Mouse (Mus musculus): ENCODE measurements around the gene Elob. TPM values are rescaled to one million over a fixed set of nuclear protein-coding genes. Genes with fewer than 3 reads are reported as not detected.

The Elob gene
- polyA plus RNA-seq, 1 experiment from 2014 or later = 1,112 TPM

DNA sequence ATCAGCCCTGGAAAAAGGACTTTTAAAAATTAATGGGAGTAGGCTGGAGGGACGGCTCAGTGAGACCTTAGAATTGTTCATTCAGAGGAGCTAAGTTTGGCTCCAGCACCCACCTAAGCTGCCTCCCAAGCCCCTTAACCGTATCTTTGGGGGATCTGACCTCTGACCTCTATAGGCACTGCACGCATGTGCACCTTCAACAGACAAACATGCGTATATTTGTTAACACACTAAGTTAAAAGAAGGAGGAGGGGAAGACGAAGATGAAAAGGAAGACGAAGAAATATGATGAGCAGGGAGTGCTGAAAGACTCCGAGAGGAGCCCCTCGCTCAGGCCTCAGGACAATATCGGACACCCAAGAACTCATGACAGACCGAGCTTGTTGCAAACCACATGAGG lies 27.3 kb downstream of the Elob start:
- Histone ChIP-seq H3K36me3 (ENCODE audit: control insufficient read depth, insufficient read depth, low read length) (no peaks in the 10 kb centered on the region), H3K27ac (replicated peaks; ENCODE audit: low read depth, low read length) (no peak overlapping the region), H3K9ac (ENCODE audit: low read depth, low read length) (no peak overlapping the region), H3K27me3 (replicated peaks; ENCODE audit: control insufficient read depth, insufficient read depth, low read length) (no peaks in the 10 kb centered on the region), H3K9me3 (ENCODE audit: control insufficient read depth, low read length) (0 out of 2 replicates have a peak, but pooled peaks cover 4% of the 10 kb centered on the region), H3K4me2 (ENCODE audit: low read depth, low read length) (no peak overlapping the region), H3K4me3 (ENCODE audit: low read depth, low read length) (no peak overlapping the region), H3K4me1 (ENCODE audit: control insufficient read depth, insufficient read depth, low read length) (peaks cover 17% of the 10 kb centered on the region)
- WGBS = 86% methylated on average over 10 of the region's 10 CpGs
- ATAC-seq (ENCODE audit: low read depth) (no peak), DNase-seq (ENCODE audit: low spot score) (no peak)

DNA sequence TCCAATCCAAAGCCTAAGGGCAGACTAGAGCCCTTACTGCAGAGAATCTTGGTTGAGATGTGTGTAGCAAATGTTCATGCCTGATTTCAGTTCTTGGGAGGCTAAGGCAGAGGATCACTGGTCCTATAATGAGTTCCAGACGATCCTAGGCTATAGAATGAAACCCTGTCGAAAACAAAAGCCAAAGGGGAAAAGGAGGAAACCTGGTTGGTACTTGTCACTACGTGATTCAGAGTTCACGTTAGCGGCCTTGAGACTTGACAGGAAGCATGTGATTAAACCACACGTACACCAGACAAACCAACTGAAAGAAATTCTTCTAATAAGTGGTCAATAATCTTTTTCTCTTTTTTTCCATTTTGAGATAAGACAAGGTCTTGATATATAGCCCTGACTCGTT lies 31.6 kb downstream of the Elob start:
- Histone ChIP-seq H3K27ac (replicated peaks; ENCODE audit: low read depth, low read length) (no peak overlapping the region), H3K27me3 (replicated peaks; ENCODE audit: control insufficient read depth, insufficient read depth, low read length) (no peaks in the 10 kb centered on the region), H3K4me1 (ENCODE audit: control insufficient read depth, insufficient read depth, low read length) (no peaks in the 10 kb centered on the region), H3K36me3 (ENCODE audit: control insufficient read depth, insufficient read depth, low read length) (no peaks in the 10 kb centered on the region), H3K9ac (ENCODE audit: low read depth, low read length) (no peak overlapping the region), H3K4me2 (ENCODE audit: low read depth, low read length) (no peak overlapping the region), H3K9me3 (ENCODE audit: control insufficient read depth, low read length) (0 out of 2 replicates have a peak, but pooled peaks cover 4% of the 10 kb centered on the region), H3K4me3 (ENCODE audit: low read depth, low read length) (no peak overlapping the region)
- DNase-seq (ENCODE audit: low spot score) (no peak), ATAC-seq (ENCODE audit: low read depth) (no peak)
- 38% methylated on average over 7 of the region's 7 CpGs for WGBS

DNA sequence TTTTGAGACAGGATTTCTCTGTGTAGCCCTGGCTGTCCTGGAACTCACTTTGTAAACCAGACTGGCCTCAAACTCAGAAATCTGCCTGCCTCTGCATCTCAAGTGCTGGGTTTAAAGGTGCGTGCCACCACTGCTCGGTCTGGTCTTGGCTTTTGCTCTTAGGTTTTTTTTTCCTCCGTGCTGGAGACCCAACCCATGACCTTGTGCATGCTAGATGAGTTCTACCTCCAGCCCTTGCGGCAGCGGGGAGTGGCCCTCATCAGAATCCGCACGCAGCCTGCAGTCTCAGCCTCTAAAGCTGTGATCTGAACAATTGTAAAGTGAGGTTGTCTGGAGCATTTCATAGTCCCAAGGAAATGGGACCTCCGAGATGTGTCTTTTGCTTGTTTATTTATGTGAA lies 33.6 kb downstream of the Elob start:
- DNase-seq (ENCODE audit: low spot score) = no peak
- H3K27me3 ChIP-seq (replicated peaks; ENCODE audit: control insufficient read depth, insufficient read depth, low read length) = no peaks in the 10 kb centered on the region
- no peak overlapping the region for H3K4me3 ChIP-seq (ENCODE audit: low read depth, low read length)
- 0 out of 2 replicates have a peak, but pooled peaks cover 3% of the 10 kb centered on the region for H3K9me3 ChIP-seq (ENCODE audit: control insufficient read depth, low read length)
- no peak for ATAC-seq (ENCODE audit: low read depth)
- H3K27ac ChIP-seq (replicated peaks; ENCODE audit: low read depth, low read length) = no peak overlapping the region
- H3K4me1 ChIP-seq (ENCODE audit: control insufficient read depth, insufficient read depth, low read length) = 0 out of 2 replicates have a peak, but pooled peaks cover 5% of the 10 kb centered on the region
- H3K36me3 ChIP-seq (ENCODE audit: control insufficient read depth, insufficient read depth, low read length) = no peaks in the 10 kb centered on the region
- WGBS = 97% methylated on average over 8 of the region's 8 CpGs
- H3K4me2 ChIP-seq (ENCODE audit: low read depth, low read length) = no peak overlapping the region
- no peak overlapping the region for H3K9ac ChIP-seq (ENCODE audit: low read depth, low read length)

DNA sequence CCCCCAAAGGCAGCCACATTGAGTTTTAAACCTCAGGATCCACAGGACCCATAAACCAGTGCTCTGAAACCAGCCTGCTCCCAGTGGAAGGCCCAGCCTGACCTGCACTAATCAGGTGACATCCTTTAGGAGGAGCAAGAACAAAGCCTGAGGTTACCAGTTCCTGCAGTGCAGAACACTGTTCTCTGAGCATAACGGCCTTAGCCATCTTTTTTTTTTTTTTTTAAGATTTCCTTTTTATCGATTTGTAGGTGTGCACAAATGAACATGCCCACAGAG lies 37.9 kb downstream of the Elob start:
- peak overlapping the region; percentile 91; the same call in 1 of the 2 replicates for H3K27ac ChIP-seq (replicated peaks; ENCODE audit: low read depth, low read length)
- peaks cover 16% of the 10 kb centered on the region for H3K4me1 ChIP-seq (ENCODE audit: control insufficient read depth, insufficient read depth, low read length)
- no peak for DNase-seq (ENCODE audit: low spot score)
- H3K9me3 ChIP-seq (ENCODE audit: control insufficient read depth, low read length) = no peaks in the 10 kb centered on the region
- 54% methylated on average over 2 of the region's 2 CpGs for WGBS
- H3K4me2 ChIP-seq (ENCODE audit: low read depth, low read length) = peak overlapping the region; percentile 83
- ATAC-seq (ENCODE audit: low read depth) = no peak
- peak overlapping the region; percentile 88; the same call in 1 of the 2 replicates for H3K9ac ChIP-seq (ENCODE audit: low read depth, low read length)
- H3K36me3 ChIP-seq (ENCODE audit: control insufficient read depth, insufficient read depth, low read length) = no peaks in the 10 kb centered on the region
- no peaks in the 10 kb centered on the region for H3K27me3 ChIP-seq (replicated peaks; ENCODE audit: control insufficient read depth, insufficient read depth, low read length)
- H3K4me3 ChIP-seq (ENCODE audit: low read depth, low read length) = peak overlapping the region; percentile 57

DNA sequence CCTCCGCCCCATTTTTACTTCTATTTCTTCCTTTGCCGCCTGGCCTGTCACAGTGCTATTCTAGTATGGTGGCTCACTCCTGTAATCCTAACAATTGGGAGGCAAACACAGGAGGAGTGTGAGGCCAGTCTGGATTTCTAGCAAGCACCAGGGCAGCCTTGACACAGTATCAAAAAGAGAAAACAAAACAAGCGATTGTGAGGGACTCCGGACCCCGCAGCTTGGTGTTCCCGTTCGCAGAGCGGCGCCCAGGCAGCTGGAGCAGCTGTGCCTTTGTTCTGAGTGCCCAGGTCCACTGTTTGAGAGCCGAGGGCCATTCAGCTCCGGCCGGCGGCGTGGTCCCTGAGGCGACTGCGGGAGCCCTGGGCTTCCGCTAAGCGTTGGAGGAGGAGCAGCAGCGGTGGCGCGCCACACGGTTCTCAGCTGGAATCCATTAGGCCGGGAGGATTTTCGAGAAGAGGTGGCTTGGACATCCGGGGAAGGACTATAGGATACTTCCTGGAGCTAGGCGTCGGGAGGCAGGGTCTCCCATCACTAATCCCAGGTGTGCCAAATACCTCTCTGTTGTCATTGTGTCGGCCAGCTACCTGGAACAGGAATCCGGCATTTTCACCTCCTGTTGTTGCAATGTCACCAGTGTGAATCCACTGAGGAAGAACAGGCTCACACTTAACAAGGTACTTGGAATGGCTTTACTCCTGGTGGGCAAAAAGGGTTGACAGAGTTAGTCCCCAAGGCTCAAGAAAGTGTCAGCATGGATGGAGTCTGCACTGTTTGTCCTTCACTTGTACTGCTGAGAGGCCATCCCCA lies 38.5 kb downstream of the Elob start, which contains the start of gene Srrm2:
Srrm2 (plus strand) TSS at position 264 of the 810 bp plus-strand sequence.
- Histone ChIP-seq H3K36me3 (ENCODE audit: control insufficient read depth, insufficient read depth, low read length) (no peaks in the 10 kb centered on the region), H3K9me3 (ENCODE audit: control insufficient read depth, low read length) (no peaks in the 10 kb centered on the region), H3K27me3 (replicated peaks; ENCODE audit: control insufficient read depth, insufficient read depth, low read length) (no peaks in the 10 kb centered on the region), H3K4me2 (ENCODE audit: low read depth, low read length) (peak within 1 kb of the TSS; percentile 83), H3K4me1 (ENCODE audit: control insufficient read depth, insufficient read depth, low read length) (peaks cover 18% of the 10 kb centered on the region), H3K27ac (replicated peaks; ENCODE audit: low read depth, low read length) (peak within 1 kb of the TSS; percentile 91), H3K4me3 (ENCODE audit: low read depth, low read length) (peak within 1 kb of the TSS; percentile 57), H3K9ac (ENCODE audit: low read depth, low read length) (peak within 1 kb of the TSS; percentile 88)
- DNase-seq (ENCODE audit: low spot score) (peak; percentile 72), ATAC-seq (ENCODE audit: low read depth) (peak; percentile 60)
- 2% methylated on average over 21 of the region's 29 CpGs for WGBS

DNA sequence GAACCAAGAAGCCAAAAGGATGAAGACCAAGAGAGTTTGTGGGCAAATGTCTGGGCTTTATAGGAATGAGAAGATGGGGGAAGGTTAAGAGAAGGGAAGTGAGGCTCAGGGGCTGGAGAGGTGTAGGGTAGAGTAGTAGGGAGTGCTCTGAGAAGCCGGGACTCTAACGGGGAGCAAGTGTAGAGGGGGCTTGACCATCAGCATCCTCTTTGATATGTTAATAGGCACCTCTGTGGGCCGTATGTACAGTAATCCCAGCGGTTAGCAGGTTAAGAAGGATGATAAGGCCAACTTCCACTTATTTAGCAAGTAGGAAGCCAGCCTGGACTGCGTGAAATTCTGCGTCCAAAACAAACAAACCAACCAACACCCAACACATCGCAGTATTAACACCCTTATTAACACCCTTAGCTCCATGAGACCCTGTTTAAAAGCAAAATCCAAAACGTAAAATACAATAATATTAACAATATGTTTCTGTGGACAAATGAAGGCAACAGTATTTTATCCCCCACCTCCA lies 39.1 kb downstream of the Elob start:
- Histone ChIP-seq H3K36me3 (ENCODE audit: control insufficient read depth, insufficient read depth, low read length) (no peaks in the 10 kb centered on the region), H3K4me3 (ENCODE audit: low read depth, low read length) (peak overlapping the region; percentile 57), H3K9me3 (ENCODE audit: control insufficient read depth, low read length) (no peaks in the 10 kb centered on the region), H3K9ac (ENCODE audit: low read depth, low read length) (peak overlapping the region; percentile 88), H3K27ac (replicated peaks; ENCODE audit: low read depth, low read length) (peak overlapping the region; percentile 91), H3K27me3 (replicated peaks; ENCODE audit: control insufficient read depth, insufficient read depth, low read length) (no peaks in the 10 kb centered on the region), H3K4me2 (ENCODE audit: low read depth, low read length) (peak overlapping the region; percentile 83), H3K4me1 (ENCODE audit: control insufficient read depth, insufficient read depth, low read length) (peaks cover 19% of the 10 kb centered on the region)
- DNase-seq (ENCODE audit: low spot score) (no peak), ATAC-seq (ENCODE audit: low read depth) (no peak)
- WGBS = 22% methylated on average over 8 of the region's 8 CpGs

DNA sequence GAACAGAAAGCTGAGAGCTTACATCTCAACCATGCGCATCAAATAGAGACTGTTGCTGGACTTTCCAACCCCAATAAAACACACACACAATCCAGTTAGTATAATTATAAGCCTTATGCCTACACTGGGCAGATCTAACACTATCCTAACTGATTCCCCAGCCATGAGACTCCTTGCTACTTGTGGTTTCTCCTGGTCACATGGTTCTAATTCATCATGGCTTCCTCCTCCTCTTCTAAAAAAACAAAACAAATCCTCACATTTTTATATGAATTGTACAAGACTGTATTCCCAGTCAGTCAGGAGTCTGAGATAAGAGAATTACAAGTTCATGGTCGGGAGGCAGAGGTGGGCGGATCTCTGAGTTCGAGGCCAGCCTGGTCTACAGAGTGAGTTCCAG lies 40.0 kb downstream of the Elob start:
- no peaks in the 10 kb centered on the region for H3K27me3 ChIP-seq (replicated peaks; ENCODE audit: control insufficient read depth, insufficient read depth, low read length)
- H3K27ac ChIP-seq (replicated peaks; ENCODE audit: low read depth, low read length) = no peak overlapping the region
- H3K4me1 ChIP-seq (ENCODE audit: control insufficient read depth, insufficient read depth, low read length) = peaks cover 19% of the 10 kb centered on the region
- ATAC-seq (ENCODE audit: low read depth) (no peak), DNase-seq (ENCODE audit: low spot score) (no peak)
- no peak overlapping the region for H3K4me3 ChIP-seq (ENCODE audit: low read depth, low read length)
- H3K36me3 ChIP-seq (ENCODE audit: control insufficient read depth, insufficient read depth, low read length) = no peaks in the 10 kb centered on the region
- no peak overlapping the region for H3K4me2 ChIP-seq (ENCODE audit: low read depth, low read length)
- H3K9ac ChIP-seq (ENCODE audit: low read depth, low read length) = no peak overlapping the region
- 89% methylated on average over 4 of the region's 4 CpGs for WGBS
- no peaks in the 10 kb centered on the region for H3K9me3 ChIP-seq (ENCODE audit: control insufficient read depth, low read length)

DNA sequence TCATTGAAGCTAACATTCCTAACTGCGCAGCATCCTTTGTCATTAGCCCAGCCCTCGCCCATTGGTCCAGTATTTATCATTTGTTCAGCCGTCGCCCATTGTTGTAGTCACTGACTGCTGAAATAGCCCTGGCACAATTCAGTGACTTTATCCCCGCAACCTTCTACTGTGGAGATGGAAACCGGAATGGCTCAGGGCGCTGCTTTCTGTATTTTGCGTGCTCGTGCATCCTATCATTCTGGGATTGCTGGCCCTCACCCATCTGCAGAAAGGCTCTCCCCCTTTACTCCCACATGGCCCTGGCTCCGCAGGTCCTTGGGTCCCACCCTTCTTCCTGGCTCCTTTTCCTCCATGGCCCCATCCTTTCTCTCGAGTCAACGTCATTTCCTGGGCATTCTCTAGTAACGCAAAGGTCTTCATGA lies 42.4 kb downstream of the Elob start:
- peak overlapping the region; percentile 75 for H3K9ac ChIP-seq (ENCODE audit: low read depth, low read length)
- WGBS = 21% methylated on average over 13 of the region's 13 CpGs
- peak; percentile 23; the same call in 1 of the 2 replicates for ATAC-seq (ENCODE audit: low read depth)
- H3K4me1 ChIP-seq (ENCODE audit: control insufficient read depth, insufficient read depth, low read length) = peaks cover 19% of the 10 kb centered on the region
- no peaks in the 10 kb centered on the region for H3K9me3 ChIP-seq (ENCODE audit: control insufficient read depth, low read length)
- no peaks in the 10 kb centered on the region for H3K27me3 ChIP-seq (replicated peaks; ENCODE audit: control insufficient read depth, insufficient read depth, low read length)
- peak overlapping the region; percentile 52 for H3K27ac ChIP-seq (replicated peaks; ENCODE audit: low read depth, low read length)
- H3K4me2 ChIP-seq (ENCODE audit: low read depth, low read length) = peak overlapping the region; percentile 80
- H3K36me3 ChIP-seq (ENCODE audit: control insufficient read depth, insufficient read depth, low read length) = no peaks in the 10 kb centered on the region
- peak overlapping the region; percentile 68 for H3K4me3 ChIP-seq (ENCODE audit: low read depth, low read length)
- DNase-seq (ENCODE audit: low spot score) = peak; percentile 24
